Mouse (Mus musculus) CH12.LX (cell line): ENCODE results near the gene Uck1. TPM values are rescaled to one million over a fixed set of nuclear protein-coding genes. Genes with fewer than 3 reads are reported as not detected.
A peak's percentile ranks its signal among the peaks of the same experiment; 100 is the strongest.

Experiments used
- DNase-seq: peaks from one replicate; pipeline ENCODE4 v3.0.0-alpha.2; 2013; ENCODE audit errors: extremely low read depth
- H3K27ac ChIP-seq: 2 replicates; pipeline ENCODE4 v1.5.1; 2012; ENCODE audit warnings: low read depth, mild to moderate bottlenecking, control low read depth, moderate library complexity; ENCODE audit not compliant: insufficient read depth
- H3K27me3 ChIP-seq: replicated peaks from 2 replicates; pipeline ENCODE3; 2012; ENCODE audit warnings: inconsistent platforms
- H3K36me3 ChIP-seq, 2 experiments: replicated peaks in 1 of 2; 2 replicates each; pipeline versions ENCODE3 to v1.6.1; 2012; ENCODE audit warnings: inconsistent platforms in 1 of 2, low read length in 1 of 2, mild to moderate bottlenecking in 1 of 2, mixed read lengths in 1 of 2, moderate library complexity in 1 of 2; ENCODE audit not compliant: control insufficient read depth in 1 of 2, insufficient read depth in 1 of 2
- H3K4me1 ChIP-seq, 2 experiments: 2 replicates each; pipeline ENCODE4 v1.6.1; 2012; ENCODE audit warnings: inconsistent platforms in 1 of 2, moderate library complexity in 1 of 2; ENCODE audit not compliant: insufficient read depth in 2 of 2, control insufficient read depth in 1 of 2
- H3K4me2 ChIP-seq: 2 replicates; pipeline ENCODE4 v1.6.1; 2012; ENCODE audit warnings: low read depth, mild to moderate bottlenecking, control low read depth; ENCODE audit not compliant: poor library complexity, insufficient read depth, severe bottlenecking
- H3K4me3 ChIP-seq, 3 experiments: fragments of 150-350 bp in 1 of 3; sonication (generic) in 1 of 3; replicated peaks in 1 of 3; 2 replicates each; pipeline versions ENCODE3 to v1.5.1; 2011 to 2012; ENCODE audit warnings: low read depth in 2 of 3, low read length in 2 of 3, mild to moderate bottlenecking in 2 of 3, moderate library complexity in 2 of 3, control low read depth in 1 of 3, improper control_type of control experiment in 1 of 3, inconsistent platforms in 1 of 3, mixed read lengths in 1 of 3; ENCODE audit not compliant: poor library complexity in 1 of 3
- H3K79me2 ChIP-seq: replicated peaks from 2 replicates; pipeline ENCODE4 v1.6.1; 2012; ENCODE audit warnings: mild to moderate bottlenecking, moderate library complexity; ENCODE audit not compliant: control insufficient read depth, poor library complexity, insufficient read depth, severe bottlenecking; ENCODE audit errors: extremely low read depth
- H3K9ac ChIP-seq: 2 replicates; pipeline ENCODE4 v1.6.1; 2012; ENCODE audit warnings: low read depth, mild to moderate bottlenecking, control low read depth, moderate library complexity; ENCODE audit not compliant: insufficient read depth
- H3K9me3 ChIP-seq: replicated peaks from 2 replicates; pipeline ENCODE3; 2012; ENCODE audit warnings: low read length, inconsistent platforms, mixed read lengths
- CTCF ChIP-seq, 2 experiments: IDR thresholded peaks in 1 of 2; conservative IDR thresholded peaks in 1 of 2; 2 replicates each; pipeline ENCODE4 v1.5.1; 2011 to 2012; ENCODE audit warnings: low read depth in 2 of 2, low read length in 2 of 2, improper control_type of control experiment in 1 of 2, inconsistent platforms in 1 of 2, mild to moderate bottlenecking in 1 of 2, moderate library complexity in 1 of 2
- EP300 ChIP-seq: IDR thresholded peaks from 2 replicates; pipeline ENCODE4 v1.6.1; 2011; ENCODE audit warnings: low read length, improper control_type of control experiment
- ETS1 ChIP-seq: conservative IDR thresholded peaks from 2 replicates; pipeline ENCODE4 v1.6.1; 2012; ENCODE audit warnings: low read depth, mild to moderate bottlenecking, inconsistent platforms, low read length, improper control_type of control experiment, moderate library complexity
- IRF4 ChIP-seq: IDR thresholded peaks from 2 replicates; pipeline ENCODE4 v1.6.1; 2014; ENCODE audit warnings: low read depth, mild to moderate bottlenecking, inconsistent platforms, low read length, improper control_type of control experiment
- MAX ChIP-seq: IDR thresholded peaks from 2 replicates; pipeline ENCODE4 v1.6.1; 2011; ENCODE audit warnings: low read length, improper control_type of control experiment
- MEF2A ChIP-seq: IDR thresholded peaks from 2 replicates; pipeline ENCODE4 v1.6.1; 2014; ENCODE audit warnings: low read depth, mild to moderate bottlenecking, inconsistent platforms, low read length, improper control_type of control experiment, borderline replicate concordance
- MYC ChIP-seq: IDR thresholded peaks from 2 replicates; pipeline ENCODE4 v1.6.1; 2011; ENCODE audit warnings: low read depth, mild to moderate bottlenecking, improper control_type of control experiment, low read length
- RAD21 ChIP-seq: IDR thresholded peaks from 2 replicates; pipeline ENCODE4 v1.6.1; 2011; ENCODE audit warnings: low read depth, mild to moderate bottlenecking, low read length, improper control_type of control experiment, moderate library complexity
- RCOR1 ChIP-seq: conservative IDR thresholded peaks from 2 replicates; pipeline ENCODE4 v1.6.1; 2012; ENCODE audit warnings: low read depth, mild to moderate bottlenecking, inconsistent platforms, low read length, improper control_type of control experiment
- SIN3A ChIP-seq: IDR thresholded peaks from 2 replicates; pipeline ENCODE4 v1.6.1; 2012; ENCODE audit warnings: low read length, improper control_type of control experiment, inconsistent platforms
- SMC3 ChIP-seq: IDR thresholded peaks from 2 replicates; pipeline ENCODE4 v1.6.1; 2011; ENCODE audit warnings: low read depth, low read length, improper control_type of control experiment
- UBTF ChIP-seq: IDR thresholded peaks from 2 replicates; pipeline ENCODE4 v1.6.1; 2012; ENCODE audit warnings: low read depth, mild to moderate bottlenecking, inconsistent platforms, low read length, improper control_type of control experiment, moderate library complexity
- ZMIZ1 ChIP-seq: IDR thresholded peaks from 2 replicates; pipeline ENCODE4 v1.6.1; 2012; ENCODE audit warnings: low read depth, mild to moderate bottlenecking, inconsistent platforms, low read length, improper control_type of control experiment
- ZNF384 ChIP-seq: IDR thresholded peaks from 2 replicates; pipeline ENCODE4 v1.6.1; 2012; ENCODE audit warnings: low read depth, low read length, improper control_type of control experiment, inconsistent platforms
- dilution Hi-C: fragments of 300-500 bp; cut with MboI; formaldehyde crosslinking; loops from 2 replicates; pipeline ENCODE4 v1.14.3; 2020; ENCODE audit warnings: low sequenced_read_pairs; ENCODE audit not compliant: extremely low pct_unique_long_range_greater_than_20kb, extremely low pct_ligation_motif_present
- in situ Hi-C: fragments of 300-500 bp; cut with MboI; formaldehyde crosslinking; loops from 3 replicates; pipeline ENCODE4 v1.14.3; 2019; ENCODE audit warnings: low sequenced_read_pairs, low pct_ligation_motif_present, low pct_unique_long_range_greater_than_20kb, mixed read lengths
- polyA plus RNA-seq: library from polyadenylated mRNA; unstranded; fragments of >175 nt; gene quantifications from 2 replicates; pipeline ENCODE4 v1.2.1, GENCODE M21; 2012; ENCODE audit warnings: low read depth; ENCODE audit not compliant: insufficient read length
- total RNA-seq, 2 experiments: library from RNA; depleted of rRNA; stranded (reverse); fragments of 300-350 nt in 1 of 2; fragments of >200 nt in 1 of 2; gene quantifications; 2 replicates each; pipeline ENCODE4 v1.2.3; 2012 to 2014

Gene Uck1
- total and polyA plus RNA-seq, 3 experiments: 33.7 to 45.0 (median 35.7) TPM

DNA sequence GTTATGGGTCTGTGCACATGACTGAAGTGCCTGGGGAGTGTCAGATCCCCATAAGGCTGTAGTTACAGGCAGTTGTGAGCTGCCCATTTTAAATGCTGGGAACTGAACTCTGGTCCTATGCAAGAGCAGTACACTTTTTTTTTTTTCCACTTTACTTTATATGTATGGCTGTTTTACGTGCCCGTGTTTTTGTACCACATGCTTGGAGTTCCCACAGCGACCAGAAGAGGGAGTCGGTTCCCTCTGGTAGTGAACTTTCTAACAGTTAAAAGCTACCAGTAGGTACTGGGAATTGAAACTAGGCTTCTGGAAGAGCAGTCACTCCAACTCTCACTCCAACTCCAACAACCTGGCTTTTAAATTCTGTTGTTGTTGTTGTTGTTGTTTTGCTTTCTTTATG, 676 bp upstream of the Uck1 start:
- H3K4me3 ChIP-seq: no peak overlapping the region
- dilution Hi-C loops: no loop called here
- DNase-seq: peak; percentile 74

DNA sequence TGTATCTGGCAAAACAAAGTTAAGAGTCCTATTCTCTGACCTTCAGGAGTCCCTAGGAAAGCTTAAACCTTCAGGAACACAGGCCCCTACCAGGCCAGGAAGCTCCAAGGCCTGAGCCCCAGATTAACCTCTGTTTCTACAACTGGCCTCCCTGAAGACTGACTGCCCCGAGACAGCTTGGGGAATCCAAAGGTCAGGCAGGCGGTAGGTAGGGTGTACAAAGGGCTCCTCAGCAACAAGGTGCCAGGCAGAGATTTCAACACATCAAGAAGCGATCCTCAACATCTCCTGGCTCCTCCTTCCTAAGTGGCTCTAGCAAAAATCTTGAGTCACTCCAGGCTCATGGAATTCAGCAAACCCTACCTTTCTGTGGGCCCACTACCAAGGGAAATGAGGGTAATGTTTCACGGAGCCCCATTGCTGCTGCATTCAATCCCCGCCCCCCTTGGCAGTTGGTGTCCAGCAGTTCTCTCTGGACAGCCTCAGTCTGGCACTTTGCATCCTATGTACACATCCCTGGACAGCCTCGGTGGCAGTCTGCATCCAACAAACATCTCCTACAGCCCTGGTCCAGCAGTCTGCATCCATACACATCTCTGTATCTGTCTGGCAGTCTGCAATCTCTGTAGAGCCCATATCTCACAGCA, 949 bp downstream of the Uck1 start:
- Histone ChIP-seq H3K4me3 (peak overlapping the region; percentile 58 to 91 (median 87)), H3K27me3 (no peaks in the 10 kb centered on the region), H3K4me2 (peak overlapping the region; percentile 78), H3K9me3 (no peaks in the 10 kb centered on the region), H3K9ac (peak overlapping the region; percentile 76), H3K79me2 (peaks cover 10% of the 10 kb centered on the region), H3K36me3 (peaks cover 39 to 40% of the 10 kb centered on the region in 2 experiments), H3K4me1 (peaks cover 0 to 14% of the 10 kb centered on the region in 2 experiments; a peak in 2 of 4 replicates), H3K27ac (no peak overlapping the region)
- DNase-seq: no peak
- TF ChIP-seq MAX (no peak), ETS1 (no peak), MEF2A (no peak), SIN3A (no peak)
- in situ Hi-C loops (no loop called here), dilution Hi-C loops (no loop called here)

More for the DNA sequence above, 676 bp upstream of the Uck1 start:
- peaks cover 28 to 30% of the 10 kb centered on the region in 2 experiments for H3K36me3 ChIP-seq
- in situ Hi-C loops: no loop called here
- peaks cover 1% of the 10 kb centered on the region for H3K27me3 ChIP-seq
- no peak overlapping the region; the same call in 1 of the 2 replicates for H3K4me2 ChIP-seq
- no peak overlapping the region for H3K27ac ChIP-seq
- H3K4me1 ChIP-seq: peaks cover 0 to 14% of the 10 kb centered on the region in 2 experiments; a peak in 2 of 4 replicates
- no peaks in the 10 kb centered on the region for H3K9me3 ChIP-seq
- H3K9ac ChIP-seq: 0 out of 2 replicates have a peak overlapping the region, but pooled peaks have one; percentile 36
- H3K79me2 ChIP-seq: peaks cover 10% of the 10 kb centered on the region
- TF ChIP-seq ZNF384 (peak; percentile 72), MYC (peak; percentile 61; the same call in 1 of the 2 replicates), RCOR1 (0 out of 2 replicates have a peak, but pooled peaks have one; percentile 11), UBTF (no peak), ZMIZ1 (no peak), RAD21 (peak; percentile 56), EP300 (no peak), IRF4 (peak; percentile 7; the same call in 1 of the 2 replicates), SMC3 (peak; percentile 45), MAX (peak; percentile 30), CTCF (conservative IDR thresholded peaks at IDR 0.05 in 1 of 2, IDR thresholded peaks at IDR 0.05 in 1 of 2; ENCODE audit: low read depth in 2 of 2, low read length in 2 of 2) (peak; percentile 68 to 78)
- TF ChIP-seq, all 38 proteins: peak for 8
